Mouse (Mus musculus) heart, adult 2 months (tissue): ENCODE data around the gene Gprc5b. TPM values are rescaled to one million over a fixed set of nuclear protein-coding genes. Genes with fewer than 3 reads are reported as not detected.

Experiments
- DNase-seq, 2 experiments: peaks; one replicate each; pipeline ENCODE4 v3.0.0; 2021
- H3K27ac ChIP-seq: fragments of 200-600 bp; 2 replicates; pipeline ENCODE4 v1.8.1; 2022
- H3K27me3 ChIP-seq: fragments of 200-500 bp; 2 replicates; pipeline ENCODE4 v1.6.1; 2012; ENCODE audit warnings: mild to moderate bottlenecking, low read length, inconsistent platforms, mixed read lengths; ENCODE audit not compliant: control insufficient read depth, insufficient read depth
- H3K36me3 ChIP-seq: fragments of 200-500 bp; 2 replicates; pipeline ENCODE4 v1.6.1; 2012; ENCODE audit warnings: low read length, inconsistent platforms; ENCODE audit not compliant: control insufficient read depth, insufficient read depth
- H3K4me1 ChIP-seq: fragments of 200-500 bp; 2 replicates; pipeline ENCODE4 v1.6.1; 2011; ENCODE audit warnings: low read length; ENCODE audit not compliant: control insufficient read depth, insufficient read depth
- H3K4me3 ChIP-seq: fragments of 200-600 bp; 2 replicates; pipeline ENCODE4 v1.8.1; 2022
- H3K79me2 ChIP-seq: fragments of 200-500 bp; replicated peaks from 2 replicates; pipeline ENCODE4 v1.6.1; 2012; ENCODE audit warnings: mild to moderate bottlenecking, inconsistent platforms, low read length, moderate library complexity, mixed read lengths; ENCODE audit not compliant: control insufficient read depth, insufficient read depth
- H3K9ac ChIP-seq: fragments of 200-500 bp; 2 replicates; pipeline ENCODE4 v1.6.1; 2012; ENCODE audit warnings: low read depth, mild to moderate bottlenecking, control low read depth, inconsistent platforms, low read length, mixed read lengths
- CTCF ChIP-seq: fragments of 200-600 bp; IDR thresholded peaks from 2 replicates; pipeline ENCODE4 v1.8.1; 2022; ENCODE audit warnings: antibody characterized with exemption, mild to moderate bottlenecking, moderate library complexity
- EP300 ChIP-seq: fragments of 200-500 bp; IDR thresholded peaks from 2 replicates; pipeline ENCODE4 v1.6.1; 2011; ENCODE audit warnings: low read depth, low read length, control low read depth; ENCODE audit not compliant: insufficient read depth
- POLR2A ChIP-seq: fragments of 200-500 bp; IDR thresholded peaks from 2 replicates; pipeline ENCODE4 v1.6.1; 2011; ENCODE audit warnings: mild to moderate bottlenecking, low read depth, low read length, control low read depth; ENCODE audit not compliant: insufficient read depth
- WGBS: fragments of 180-500 bp; shearing (Covaris S2); methylation state at CpG from one replicate; pipeline ENCODE4 v1.1.7; 2018; 5-methylcytosine and 5-hydroxymethylcytosine counted together
- intact Hi-C: fragments of 180-260 bp; cut with DNase I; formaldehyde crosslinking; loops from one replicate; pipeline ENCODE4 v1.15.1; 2025
- polyA plus RNA-seq: library from polyadenylated mRNA; depleted of rRNA; stranded (reverse); fragments of >200 nt; gene quantifications from 2 replicates; pipeline ENCODE4 v1.2.3, GENCODE M21; 2012
- total RNA-seq, 2 experiments: library from RNA; stranded (reverse); gene quantifications; 2 replicates each; pipeline ENCODE4 v1.2.3; 2021

Gprc5b gene
- total and polyA plus RNA-seq, 3 experiments: 11.3 to 24.0 (median 11.6) TPM

DNA sequence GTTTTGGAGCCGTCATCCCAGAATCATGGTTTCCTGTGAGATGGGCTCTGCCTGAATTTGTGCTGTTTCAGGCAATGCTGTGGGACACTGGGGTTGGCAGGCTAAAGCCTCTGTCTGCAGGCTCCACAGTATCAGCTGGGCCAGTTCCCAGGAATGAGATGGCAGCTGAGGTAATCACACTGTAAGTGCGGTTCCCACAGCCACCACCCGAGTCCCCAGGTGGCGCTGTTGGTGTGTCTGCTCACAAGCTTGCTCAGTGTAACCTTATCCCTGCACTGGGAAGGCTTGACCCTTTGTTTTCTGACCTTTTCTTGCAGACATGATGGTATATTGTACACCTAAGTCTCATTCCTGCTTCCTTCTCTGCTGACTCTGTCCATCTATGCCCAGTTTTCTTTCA, 24.5 kb upstream of the Gprc5b start:
- peak; percentile 28 to 37 for DNase-seq
- TF ChIP-seq POLR2A (no peak), CTCF (peak; percentile 70), EP300 (no peak)
- intact Hi-C loops: loop anchor here (10.0 kb wide), 1 partner anchor 495 kb away; the partner anchor contains the start of gene Acsm5
- Histone ChIP-seq H3K9ac (no peak overlapping the region), H3K27me3 (no peaks in the 10 kb centered on the region), H3K4me3 (no peak overlapping the region), H3K27ac (no peak overlapping the region), H3K79me2 (no peaks in the 10 kb centered on the region), H3K36me3 (no peaks in the 10 kb centered on the region), H3K4me1 (no peaks in the 10 kb centered on the region)
- 13% methylated on average over 4 of the region's 4 CpGs for WGBS

DNA sequence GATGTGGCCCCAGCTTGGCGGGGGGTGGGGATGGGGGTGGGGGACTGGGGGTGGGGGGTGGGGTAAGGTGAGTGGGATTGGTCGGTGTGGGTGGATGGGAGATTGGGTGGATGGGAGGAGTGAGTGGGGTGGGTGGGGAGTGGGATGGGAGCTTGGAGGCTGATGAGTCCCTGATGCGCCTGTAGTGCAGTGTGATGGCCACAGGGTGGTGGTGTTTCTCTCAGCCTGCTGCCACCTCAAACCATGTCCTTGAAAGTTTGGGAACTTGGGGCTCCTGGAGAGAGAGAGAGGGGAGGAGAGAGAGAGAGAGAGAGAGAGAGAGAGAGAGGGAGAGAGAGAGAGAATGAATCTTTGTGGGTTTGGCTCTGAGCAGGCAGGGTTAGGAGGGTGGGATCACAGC, 20.7 kb upstream of the Gprc5b start:
- WGBS: 5% methylated on average over 3 of the region's 3 CpGs
- Histone ChIP-seq H3K9ac (no peak overlapping the region), H3K79me2 (no peaks in the 10 kb centered on the region), H3K4me1 (no peaks in the 10 kb centered on the region), H3K27ac (no peak overlapping the region), H3K36me3 (no peaks in the 10 kb centered on the region), H3K4me3 (no peak overlapping the region), H3K27me3 (no peaks in the 10 kb centered on the region)
- no peak for DNase-seq
- intact Hi-C loops: loop anchor here (10.0 kb wide), 1 partner anchor 499 kb away; the partner anchor contains the start of gene Acsm5
- TF ChIP-seq EP300: no peak
- TF ChIP-seq CTCF: peak; percentile 48

- Histone ChIP-seq H3K9ac (no peak overlapping the region), H3K36me3 (no peaks in the 10 kb centered on the region), H3K4me3 (no peak overlapping the region), H3K27me3 (no peaks in the 10 kb centered on the region), H3K27ac (no peak overlapping the region), H3K79me2 (no peaks in the 10 kb centered on the region), H3K4me1 (no peaks in the 10 kb centered on the region)
- intact Hi-C loops: loop anchor here (10.0 kb wide), 1 partner anchor 504 kb away; the partner anchor contains the start of gene Acsm5
- DNase-seq: peak; percentile 19 to 74
- whole genome bisulfite sequencing: 18% methylated on average over 5 of the region's 5 CpGs
- TF ChIP-seq CTCF: peak; percentile 95
- TF ChIP-seq EP300: no peak
These were observed 16.0 kb upstream of the Gprc5b start for GRCm38 (mm10) chr7:119010854-119011529.

DNA sequence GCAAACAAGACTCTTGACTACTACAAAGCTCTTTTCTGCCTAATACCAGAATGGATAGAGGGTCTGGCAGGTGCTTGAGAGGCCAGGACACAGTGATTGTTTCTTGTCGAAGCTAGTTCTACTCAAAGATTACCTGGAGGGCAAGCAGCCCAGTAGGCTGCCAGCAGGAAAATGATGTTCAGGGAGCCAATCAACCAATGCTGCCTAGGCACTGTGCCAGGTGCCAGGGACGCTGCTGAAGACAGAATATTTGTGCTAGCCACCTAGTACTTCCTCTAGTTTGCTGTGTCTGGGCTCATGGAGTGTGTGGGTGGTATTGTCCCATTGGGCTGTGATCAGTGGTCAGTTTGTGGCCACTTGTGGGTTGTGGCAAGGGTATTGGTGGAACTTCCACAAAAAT, 7.5 kb upstream of the Gprc5b start:
- TF ChIP-seq POLR2A (no peak), EP300 (no peak), CTCF (no peak)
- DNase-seq: no peak
- intact Hi-C loops: no loop called here
- no peaks in the 10 kb centered on the region for H3K79me2 ChIP-seq
- H3K4me1 ChIP-seq: no peaks in the 10 kb centered on the region
- H3K27me3 ChIP-seq: no peaks in the 10 kb centered on the region
- H3K36me3 ChIP-seq: no peaks in the 10 kb centered on the region
- no peak overlapping the region for H3K4me3 ChIP-seq
- H3K9ac ChIP-seq: no peak overlapping the region
- H3K27ac ChIP-seq: no peak overlapping the region
- WGBS: 28% methylated on average over 2 of the region's 2 CpGs

DNA sequence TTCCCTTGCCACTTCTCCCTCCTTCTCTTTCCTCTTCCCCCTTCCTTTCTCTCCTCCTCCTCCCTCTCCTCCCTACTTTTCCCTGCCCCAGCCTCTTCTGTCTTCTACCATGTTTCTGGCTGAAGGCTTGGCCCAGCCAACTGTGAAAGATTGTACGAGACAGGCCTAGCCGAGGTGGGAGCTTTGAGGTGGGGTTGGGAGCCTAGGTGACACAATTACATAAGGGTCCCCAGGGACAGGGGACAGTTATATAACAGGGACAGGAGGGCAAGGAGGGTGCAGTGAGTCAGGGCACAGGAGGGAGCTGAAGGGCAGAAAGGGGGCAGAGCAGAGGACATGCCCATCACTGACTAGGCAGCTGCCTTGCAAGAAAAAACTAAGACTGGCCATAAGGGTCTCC, 7.0 kb upstream of the Gprc5b start:
- Histone ChIP-seq H3K4me3 (no peak overlapping the region), H3K27ac (no peak overlapping the region), H3K4me1 (no peaks in the 10 kb centered on the region), H3K9ac (no peak overlapping the region), H3K36me3 (no peaks in the 10 kb centered on the region), H3K79me2 (no peaks in the 10 kb centered on the region), H3K27me3 (no peaks in the 10 kb centered on the region)
- intact Hi-C loops: no loop called here
- 70% methylated on average over 2 of the region's 2 CpGs for WGBS
- no peak for DNase-seq
- no peak for TF ChIP-seq POLR2A
- TF ChIP-seq EP300: no peak
- no peak for TF ChIP-seq CTCF

- intact Hi-C loops: loop anchor here (5.0 kb wide), 1 partner anchor 183 kb away; no protein-coding TSS in a partner anchor
- H3K36me3 ChIP-seq: no peaks in the 10 kb centered on the region
- TF ChIP-seq POLR2A (no peak), EP300 (no peak), CTCF (no peak)
These were observed 4.8 kb upstream of the Gprc5b start for GRCm38 (mm10) chr7:118999857-119000256.

More at GRCm38 (mm10) chr7:118999857-119000256, 4.8 kb upstream of the Gprc5b start:
- H3K4me3 ChIP-seq: no peak overlapping the region
- H3K9ac ChIP-seq: no peak overlapping the region
- H3K4me1 ChIP-seq: peaks cover 5% of the 10 kb centered on the region
- WGBS: 76% methylated on average over 2 of the region's 2 CpGs
- no peak overlapping the region for H3K27ac ChIP-seq
- no peak for DNase-seq
- no peaks in the 10 kb centered on the region for H3K79me2 ChIP-seq
- H3K27me3 ChIP-seq: no peaks in the 10 kb centered on the region
